Mouse (Mus musculus) stomach, embryonic 16.5 days (tissue): ENCODE measurements around the gene 9030612E09Rik. TPM values are rescaled to one million over a fixed set of nuclear protein-coding genes. Genes with fewer than 3 reads are reported as not detected.
A peak's percentile ranks its signal among the peaks of the same experiment; 100 is the strongest.

Experiments
- ATAC-seq: fragments of 200-750 bp; cut with Nextera tagmentation; 2 replicates; pipeline ENCODE4 v1.8.0; 2017; ENCODE audit warnings: moderate number of reproducible peaks, moderate TSS enrichment; ENCODE audit not compliant: insufficient read depth, low FRiP score
- H3K27ac ChIP-seq: fragments of 300-500 bp; sonication (generic); 2 replicates; pipeline ENCODE4 v1.5.1; 2014; ENCODE audit warnings: low read length
- H3K27me3 ChIP-seq: fragments of 300-500 bp; sonication (generic); 2 replicates; pipeline ENCODE4 v1.6.1; 2014; ENCODE audit warnings: low read length, control low read depth, mixed read lengths; ENCODE audit not compliant: control insufficient read depth, insufficient read depth
- H3K36me3 ChIP-seq: fragments of 300-500 bp; sonication (generic); 2 replicates; pipeline ENCODE4 v1.6.1; 2014; ENCODE audit warnings: low read length; ENCODE audit not compliant: control insufficient read depth, insufficient read depth
- H3K4me1 ChIP-seq: fragments of 300-500 bp; sonication (generic); 2 replicates; pipeline ENCODE4 v1.6.1; 2014; ENCODE audit warnings: low read length, control low read depth, mixed read lengths; ENCODE audit not compliant: control insufficient read depth, insufficient read depth
- H3K4me2 ChIP-seq: fragments of 300-500 bp; sonication (generic); 2 replicates; pipeline ENCODE4 v1.6.1; 2014; ENCODE audit warnings: low read depth, low read length, mixed read lengths
- H3K4me3 ChIP-seq: fragments of 300-500 bp; sonication (generic); replicated peaks from 2 replicates; pipeline ENCODE4 v1.5.1; 2014; ENCODE audit warnings: mild to moderate bottlenecking, low read length
- H3K9ac ChIP-seq: fragments of 300-500 bp; sonication (generic); 2 replicates; pipeline ENCODE4 v1.6.1; 2014; ENCODE audit warnings: low read length
- H3K9me3 ChIP-seq: fragments of 300-500 bp; sonication (generic); replicated peaks from 2 replicates; pipeline ENCODE4 v1.6.1; 2016; ENCODE audit warnings: low read length, control low read depth; ENCODE audit not compliant: control insufficient read depth
- WGBS: fragments of 180-500 bp; shearing (Covaris S2); extraction: QIAGEN DNeasy Blood & Tissue Kit; methylation state at CpG from one replicate; pipeline ENCODE4 v1.1.7; 2014; 5-methylcytosine and 5-hydroxymethylcytosine counted together
- polyA plus RNA-seq: library from polyadenylated mRNA; unstranded; fragments of >200 nt; fragmentation: Nextera tagmentation; extraction: Ambion mirVana; gene quantifications from 2 replicates; pipeline ENCODE4 v1.2.1, GENCODE M21; 2015

The 9030612E09Rik gene
- polyA plus RNA-seq, 1 experiment from 2014 or later, result 0.50 TPM

DNA sequence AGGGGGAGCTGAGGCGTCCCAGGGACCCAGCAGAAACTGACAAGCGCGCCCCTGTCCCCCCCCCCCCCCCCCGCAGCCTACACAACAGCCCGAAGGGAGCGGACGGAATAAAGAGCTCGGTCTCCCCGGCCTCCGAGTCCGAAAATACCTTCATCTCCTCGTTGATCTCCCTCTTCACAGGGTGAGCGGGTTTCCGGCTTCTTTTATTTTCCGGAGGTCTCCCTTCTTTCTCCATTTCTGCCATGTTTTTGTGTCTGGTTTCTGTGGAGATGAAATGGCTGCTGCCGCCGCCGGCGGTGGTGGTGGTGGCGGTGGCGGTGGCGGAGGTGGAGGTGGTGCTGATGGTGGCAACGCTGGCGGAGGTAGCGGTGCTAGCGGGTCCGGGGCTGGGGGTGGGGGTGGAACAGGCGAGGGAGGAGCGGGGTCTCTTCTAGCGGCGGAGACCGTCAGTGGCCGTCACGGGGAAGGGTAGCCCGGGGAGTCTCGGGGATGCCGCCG, 627 bp upstream of the 9030612E09Rik start:
- Histone ChIP-seq H3K9ac (peak overlapping the region; percentile 78), H3K36me3 (no peaks in the 10 kb centered on the region), H3K27me3 (peaks cover 32% of the 10 kb centered on the region), H3K4me1 (peaks cover 12% of the 10 kb centered on the region; the same call in 1 of the 2 replicates), H3K9me3 (no peaks in the 10 kb centered on the region), H3K4me2 (peak overlapping the region; percentile 89), H3K27ac (peak overlapping the region; percentile 34; the same call in 1 of the 2 replicates), H3K4me3 (peak overlapping the region; percentile 73)
- under 1% methylated on average over 32 of the region's 38 CpGs for WGBS
- peak; percentile 52; the same call in 1 of the 2 replicates for ATAC-seq

DNA sequence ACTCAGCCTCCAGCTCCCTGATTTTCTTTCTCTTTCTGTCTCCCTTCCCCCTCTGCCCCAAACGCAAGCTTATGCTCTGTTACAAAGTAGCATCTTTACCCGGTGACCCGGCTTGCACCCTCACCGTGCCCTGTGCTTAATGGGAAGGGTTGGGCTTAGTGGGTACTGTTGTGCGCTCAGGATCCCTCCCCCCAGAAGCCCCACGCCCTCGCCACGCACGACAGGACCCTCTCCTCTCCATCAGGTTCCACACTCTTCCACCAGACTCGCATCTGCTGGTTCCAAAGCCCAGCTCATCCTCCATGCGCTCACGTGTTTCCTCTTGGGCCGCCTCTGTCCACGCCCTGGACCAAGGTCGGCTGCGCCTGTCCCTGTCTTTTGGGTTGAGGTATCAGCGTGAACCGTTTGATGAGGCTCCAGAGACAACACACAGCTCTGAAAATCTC, 675 bp downstream of the 9030612E09Rik start:
- Histone ChIP-seq H3K36me3 (no peaks in the 10 kb centered on the region), H3K9ac (peak overlapping the region; percentile 78), H3K27ac (no peak overlapping the region), H3K4me3 (peak overlapping the region; percentile 73), H3K9me3 (no peaks in the 10 kb centered on the region), H3K4me1 (peaks cover 12% of the 10 kb centered on the region; the same call in 1 of the 2 replicates), H3K4me2 (peak overlapping the region; percentile 89), H3K27me3 (peaks cover 32% of the 10 kb centered on the region)
- ATAC-seq, result no peak
- WGBS, result 2% methylated on average over 18 of the region's 18 CpGs

DNA sequence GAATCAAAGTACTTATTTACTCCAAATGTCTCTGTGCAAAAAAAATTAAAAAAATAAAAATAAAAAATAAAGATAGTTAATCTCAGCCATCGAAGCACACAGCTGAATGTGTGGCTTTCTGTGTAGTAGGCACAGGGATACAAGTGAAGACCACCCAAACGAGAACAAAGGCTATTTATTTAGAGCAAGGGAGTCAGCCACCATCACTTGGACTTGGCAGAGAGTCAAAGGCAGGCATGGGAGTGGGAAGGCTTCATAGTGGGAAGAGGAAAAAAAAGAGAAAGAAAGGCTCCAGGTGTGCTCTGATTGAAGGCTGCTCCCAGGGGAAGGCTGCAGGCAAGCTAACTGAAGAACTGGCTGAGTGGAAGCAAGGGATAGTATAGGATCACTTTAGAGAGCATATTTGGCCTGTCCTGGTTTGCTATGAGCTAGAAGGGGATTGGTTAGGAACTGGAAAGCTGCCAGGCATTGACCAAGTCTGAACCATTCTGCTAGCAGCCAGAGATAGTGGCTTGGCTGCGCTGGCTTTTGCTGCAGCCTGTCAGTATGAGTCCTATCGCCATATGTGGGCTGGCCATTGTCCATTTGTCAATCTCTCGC, 5.9 kb downstream of the 9030612E09Rik start:
- H3K27ac ChIP-seq, result no peak overlapping the region
- H3K9ac ChIP-seq, result no peak overlapping the region
- H3K36me3 ChIP-seq, result no peaks in the 10 kb centered on the region
- WGBS, result 58% methylated on average over 5 of the region's 5 CpGs
- ATAC-seq, result no peak
- H3K4me3 ChIP-seq, result no peak overlapping the region
- H3K9me3 ChIP-seq, result no peaks in the 10 kb centered on the region
- peaks cover 14% of the 10 kb centered on the region for H3K27me3 ChIP-seq
- no peak overlapping the region for H3K4me2 ChIP-seq
- H3K4me1 ChIP-seq, result no peaks in the 10 kb centered on the region

DNA sequence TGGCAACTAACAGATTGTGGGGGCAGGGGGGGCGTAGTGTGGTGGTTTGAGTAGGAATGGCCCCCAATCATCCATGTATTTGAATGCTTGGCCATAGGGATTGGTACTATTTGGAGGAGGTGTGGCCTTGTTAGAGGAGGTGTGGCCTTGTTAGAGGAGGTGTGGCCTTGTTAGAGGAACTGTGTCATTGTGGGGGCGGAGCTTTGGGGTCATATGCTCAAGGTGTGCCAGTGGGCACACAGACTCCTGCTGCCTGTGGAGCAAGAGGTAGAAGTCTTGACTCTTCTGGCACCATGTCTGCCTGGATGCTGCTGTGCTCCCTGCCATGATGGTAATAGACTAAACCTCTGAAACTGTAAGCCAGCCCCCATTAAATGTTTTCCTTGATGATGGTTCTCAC, 25.7 kb downstream of the 9030612E09Rik start:
- Histone ChIP-seq H3K9ac (no peak overlapping the region), H3K27ac (no peak overlapping the region), H3K9me3 (peaks cover 4% of the 10 kb centered on the region; the same call in 1 of the 2 replicates), H3K36me3 (no peaks in the 10 kb centered on the region), H3K4me2 (no peak overlapping the region), H3K4me1 (no peaks in the 10 kb centered on the region), H3K27me3 (no peaks in the 10 kb centered on the region), H3K4me3 (no peak overlapping the region)
- ATAC-seq, result no peak
- WGBS, result 90% methylated on average over 2 of the region's 2 CpGs

DNA sequence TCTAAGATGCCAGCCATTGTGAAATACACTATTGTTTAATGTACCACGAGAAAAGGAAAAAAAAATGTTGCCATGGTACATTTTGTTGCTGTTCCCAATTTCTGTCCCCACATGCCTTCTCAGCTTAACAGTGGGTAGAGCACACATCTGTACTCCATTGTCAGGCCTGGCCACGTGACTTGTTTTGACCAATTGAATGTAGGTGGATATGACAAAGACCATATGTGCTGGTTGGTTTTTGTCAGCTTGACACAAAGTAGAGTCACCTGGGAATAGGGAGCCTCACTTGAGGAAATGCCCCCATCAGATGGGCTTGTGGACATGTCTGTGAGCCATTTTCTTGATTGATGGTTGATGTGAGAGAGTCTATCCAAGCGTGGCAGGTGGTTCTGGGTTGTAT, 29.4 kb downstream of the 9030612E09Rik start:
- Histone ChIP-seq H3K9me3 (peaks cover 4% of the 10 kb centered on the region; the same call in 1 of the 2 replicates), H3K4me2 (no peak overlapping the region), H3K27ac (no peak overlapping the region), H3K4me1 (no peaks in the 10 kb centered on the region), H3K4me3 (no peak overlapping the region), H3K27me3 (no peaks in the 10 kb centered on the region), H3K9ac (no peak overlapping the region), H3K36me3 (no peaks in the 10 kb centered on the region)
- WGBS, result 79% methylated on average over 3 of the region's 3 CpGs
- ATAC-seq, result no peak

DNA sequence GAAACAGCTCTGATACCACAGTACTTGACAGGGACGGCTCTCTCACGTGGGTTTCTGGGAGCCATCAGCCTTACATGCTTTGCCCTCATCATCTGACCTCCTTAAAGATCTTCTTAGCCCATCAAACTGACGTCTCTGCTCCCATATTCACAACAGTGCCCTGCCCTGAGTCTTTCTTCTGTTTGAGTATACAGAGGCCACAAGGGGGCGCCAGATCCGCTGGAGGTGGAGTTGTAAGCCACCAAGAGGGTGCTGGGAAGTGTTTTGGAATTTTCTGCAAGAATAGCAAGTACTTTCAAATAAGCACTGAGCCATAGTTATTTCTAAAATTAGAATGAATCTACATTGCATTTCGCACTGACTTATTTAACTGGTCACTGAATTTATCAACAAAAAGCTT, 37.4 kb downstream of the 9030612E09Rik start:
- no peaks in the 10 kb centered on the region for H3K27me3 ChIP-seq
- H3K4me1 ChIP-seq, result no peaks in the 10 kb centered on the region
- no peak overlapping the region for H3K4me2 ChIP-seq
- ATAC-seq, result no peak
- 32% methylated on average over 6 of the region's 6 CpGs for WGBS
- H3K4me3 ChIP-seq, result no peak overlapping the region
- H3K9ac ChIP-seq, result no peak overlapping the region
- no peaks in the 10 kb centered on the region for H3K36me3 ChIP-seq
- no peaks in the 10 kb centered on the region for H3K9me3 ChIP-seq
- H3K27ac ChIP-seq, result no peak overlapping the region

DNA sequence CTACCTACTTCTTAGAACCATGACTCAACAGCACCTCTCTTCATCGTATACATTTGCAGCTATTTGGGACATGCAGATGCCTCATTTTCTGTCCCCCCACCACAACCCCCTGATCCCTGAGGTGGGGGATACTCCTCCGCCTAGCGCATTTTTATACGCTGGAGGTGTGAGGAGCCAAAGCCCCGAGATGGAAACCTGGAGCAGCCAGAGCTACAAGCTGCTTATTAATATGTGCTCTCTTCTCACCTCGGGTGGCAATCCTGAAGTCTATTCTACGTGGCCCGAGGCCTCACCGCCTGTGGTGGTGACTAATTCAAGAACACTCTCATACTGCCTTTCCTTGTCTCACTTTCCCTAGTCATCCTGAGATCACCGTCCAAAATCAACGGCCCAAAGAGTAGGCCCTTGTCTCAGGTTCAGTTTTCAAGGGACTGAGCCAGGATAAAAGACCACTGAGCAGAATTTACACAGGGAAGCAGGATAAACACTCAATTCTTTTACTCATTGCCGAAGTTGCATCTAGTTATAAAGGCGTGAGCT, 42.9 kb downstream of the 9030612E09Rik start:
- Histone ChIP-seq H3K36me3 (no peaks in the 10 kb centered on the region), H3K27ac (no peak overlapping the region), H3K4me3 (no peak overlapping the region), H3K9me3 (no peaks in the 10 kb centered on the region), H3K4me2 (no peak overlapping the region), H3K9ac (no peak overlapping the region), H3K4me1 (peaks cover 7% of the 10 kb centered on the region), H3K27me3 (no peaks in the 10 kb centered on the region)
- ATAC-seq, result no peak
- 90% methylated on average over 13 of the region's 13 CpGs for WGBS

DNA sequence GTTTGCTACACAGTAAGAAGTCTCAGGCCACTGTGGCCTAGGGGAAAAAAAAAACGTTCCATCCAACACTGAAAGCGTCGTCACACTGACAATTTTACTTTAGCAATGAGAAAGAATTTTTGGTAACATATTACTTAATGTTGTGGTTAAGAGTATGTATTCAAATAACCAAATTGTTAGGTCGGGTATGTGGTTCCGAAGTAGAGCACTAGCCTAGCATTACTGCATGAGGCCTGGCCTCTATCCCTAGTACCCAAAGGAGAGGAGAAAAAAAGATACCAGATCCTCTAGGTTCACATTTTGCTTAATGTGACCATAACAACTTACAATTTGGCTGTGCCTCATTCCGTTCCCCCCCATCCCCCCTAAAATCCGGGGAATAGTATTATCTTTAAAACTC, 46.0 kb downstream of the 9030612E09Rik start:
- Histone ChIP-seq H3K9ac (peak overlapping the region; percentile 96), H3K9me3 (no peaks in the 10 kb centered on the region), H3K27me3 (no peaks in the 10 kb centered on the region), H3K4me1 (peaks cover 7% of the 10 kb centered on the region), H3K36me3 (no peaks in the 10 kb centered on the region), H3K4me2 (peak overlapping the region; percentile 64), H3K4me3 (peak overlapping the region; percentile 78), H3K27ac (peak overlapping the region; percentile 91)
- ATAC-seq, result no peak
- 14% methylated on average over 7 of the region's 7 CpGs for WGBS

DNA sequence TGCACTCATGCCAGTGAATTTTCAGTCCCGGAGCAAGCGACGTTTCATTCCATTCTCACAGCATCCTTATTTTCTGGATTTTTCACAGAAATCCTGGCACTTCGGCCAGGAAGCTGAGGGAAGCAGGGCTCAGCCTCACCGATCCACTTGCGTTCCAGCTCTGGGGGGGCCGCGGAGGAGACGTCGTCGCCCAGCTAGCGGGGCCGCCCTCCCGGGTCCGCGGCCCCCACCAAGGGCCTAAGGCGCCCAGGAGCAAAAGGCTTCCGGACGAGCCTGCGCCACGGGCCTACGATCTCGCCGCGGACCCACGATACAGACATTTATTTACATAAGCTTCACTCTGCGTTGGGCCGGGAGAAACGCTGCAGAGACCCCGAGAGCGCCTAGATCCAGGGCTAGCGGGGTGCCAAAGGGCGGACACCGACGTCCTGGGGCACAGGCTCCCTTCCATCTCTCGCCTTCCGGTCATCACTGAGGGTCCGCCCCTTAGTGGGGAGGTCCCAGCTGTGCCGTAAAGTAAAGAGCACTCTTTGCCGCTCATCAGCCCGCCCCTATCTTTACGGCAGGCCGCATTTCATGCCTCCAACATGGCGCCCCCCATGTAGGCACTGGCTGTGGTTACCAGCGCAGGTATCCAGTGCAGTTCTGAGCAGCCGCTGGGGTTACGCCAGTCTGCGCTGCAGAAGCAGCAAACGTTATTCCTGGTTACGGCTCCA, 46.6 kb downstream of the 9030612E09Rik start, which contains the start of gene Pdss2:
Gene Pdss2 (plus strand): TSS at position 577 of the 716 bp plus-strand sequence.
- Histone ChIP-seq H3K9me3 (no peaks in the 10 kb centered on the region), H3K9ac (peak within 1 kb of the TSS; percentile 96)

More for the DNA sequence above, 46.6 kb downstream of the 9030612E09Rik start, which contains the start of gene Pdss2:
- ATAC-seq, result peak; percentile 98
- Histone ChIP-seq H3K36me3 (no peaks in the 10 kb centered on the region), H3K4me2 (peak within 1 kb of the TSS; percentile 64), H3K27ac (peak within 1 kb of the TSS; percentile 91), H3K4me1 (peaks cover 7% of the 10 kb centered on the region), H3K4me3 (peak within 1 kb of the TSS; percentile 78), H3K27me3 (no peaks in the 10 kb centered on the region)
- under 1% methylated on average over 50 of the region's 50 CpGs for WGBS
